Mouse (Mus musculus) adrenal gland (tissue): ENCODE data around the gene Dlgap5.

Experiments used
- intact Hi-C: fragments of 180-260 bp; cut with DNase I; formaldehyde crosslinking; loops from one replicate; pipeline ENCODE4 v1.15.1; 2025

The Dlgap5 gene

GRCm38 (mm10) chr14:47396165-47396652, 22.0 kb downstream of the Dlgap5 start:
- intact Hi-C loops, result loop anchor here (1.0 kb wide), 1 partner anchor 62 kb away; no protein-coding TSS in a partner anchor

DNA sequence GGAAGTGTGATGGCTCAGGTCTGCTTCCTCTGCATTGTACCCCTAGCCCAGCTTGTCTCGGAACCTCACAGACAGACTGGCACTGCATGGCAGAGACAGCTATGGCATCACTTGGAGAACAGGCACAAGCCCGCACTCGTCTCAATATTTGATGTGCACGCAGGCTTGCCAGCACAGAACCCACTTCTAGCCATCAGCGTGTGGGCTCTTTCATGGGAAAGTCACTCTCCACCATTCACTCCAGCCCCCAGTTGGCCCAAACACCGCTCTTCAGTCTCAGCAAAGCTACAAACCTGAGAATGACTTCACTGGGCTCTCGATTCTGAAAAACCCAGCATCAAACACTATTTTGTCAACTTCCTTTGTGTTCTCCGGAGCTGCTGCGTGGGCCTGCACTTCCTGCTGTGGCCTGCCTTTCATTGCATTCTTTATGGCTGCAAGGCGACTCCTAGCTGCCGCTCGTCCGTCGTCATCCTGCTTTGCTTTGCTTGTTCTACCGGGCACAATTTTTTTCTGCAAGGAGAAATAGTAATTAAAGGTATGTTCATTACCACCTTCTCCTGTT, 22.7 kb downstream of the Dlgap5 start:
- intact Hi-C loops, result loop anchor here (1.0 kb wide), 1 partner anchor 61 kb away; no protein-coding TSS in a partner anchor

- intact Hi-C loops, result no loop called here
Observed at GRCm38 (mm10) chr14:47395007-47395406, 23.2 kb downstream of the Dlgap5 start.

GRCm38 (mm10) chr14:47393354-47394094, 24.7 kb downstream of the Dlgap5 start:
- intact Hi-C loops, result no loop called here

DNA sequence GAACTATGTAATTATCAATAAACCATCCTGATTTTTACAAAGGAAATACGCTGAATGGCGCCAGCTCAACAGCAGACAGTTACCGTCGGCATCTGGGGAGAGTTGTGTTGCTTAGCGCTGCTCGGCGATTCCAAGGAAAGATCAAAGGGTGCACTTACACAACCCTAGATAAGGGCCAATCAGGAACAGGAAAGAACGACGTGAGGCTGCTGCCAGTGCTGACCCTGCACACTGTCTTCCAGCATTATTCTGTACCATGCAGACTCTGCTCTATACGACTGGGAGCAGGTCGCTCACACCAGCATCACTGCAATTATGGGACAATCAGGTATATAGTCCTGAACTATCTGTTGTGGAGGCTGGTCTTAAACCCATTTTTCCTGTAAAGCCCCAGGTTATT, 32.1 kb downstream of the Dlgap5 start:
- intact Hi-C loops, result no loop called here

DNA sequence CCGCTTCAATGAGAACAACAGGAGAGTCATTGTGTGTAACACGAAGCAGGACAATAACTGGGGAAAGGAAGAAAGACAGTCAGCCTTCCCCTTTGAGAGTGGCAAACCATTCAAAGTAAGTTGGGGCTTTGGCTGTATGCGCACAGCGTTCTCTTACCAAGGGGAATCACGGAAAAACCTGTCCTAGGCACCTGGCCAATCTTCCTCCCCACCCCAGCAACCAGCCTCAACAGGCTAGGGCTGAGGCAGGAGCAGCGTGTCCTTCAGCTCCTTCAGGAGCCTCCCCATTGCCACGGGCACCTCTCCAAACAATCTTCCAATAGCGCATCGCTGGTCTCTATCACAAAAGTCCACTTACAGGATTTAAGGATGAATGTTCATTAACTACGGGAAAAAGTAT, 33.6 kb downstream of the Dlgap5 start:
- intact Hi-C loops, result no loop called here

DNA sequence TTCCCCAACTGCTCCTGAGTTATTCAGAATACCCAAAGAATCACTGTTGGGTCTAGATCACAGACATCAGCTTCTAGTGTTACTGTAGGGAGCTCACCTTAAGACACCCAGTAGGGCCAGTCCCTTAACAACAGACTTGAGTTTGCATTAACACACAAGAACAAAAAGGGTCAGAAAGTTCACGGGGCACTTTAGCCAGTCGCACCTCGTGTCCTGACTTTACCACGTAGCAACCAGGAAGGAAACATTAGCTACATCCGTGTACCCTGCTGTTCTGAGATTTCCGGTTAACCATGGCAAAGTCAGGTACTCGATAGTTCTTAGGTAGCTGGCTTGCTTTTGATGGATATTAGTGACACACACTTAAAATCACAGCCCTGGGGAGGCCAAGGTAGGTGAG, 34.3 kb downstream of the Dlgap5 start:
- intact Hi-C loops, result no loop called here

- intact Hi-C loops, result no loop called here
Observed at GRCm38 (mm10) chr14:47378336-47378735, 39.9 kb downstream of the Dlgap5 start.

- intact Hi-C loops, result no loop called here
Observed at GRCm38 (mm10) chr14:47376526-47376925, 41.7 kb downstream of the Dlgap5 start.

GRCm38 (mm10) chr14:47373728-47374678, 44.2 kb downstream of the Dlgap5 start:
- intact Hi-C loops, result no loop called here

- intact Hi-C loops, result no loop called here
Observed at GRCm38 (mm10) chr14:47371689-47372088, 46.5 kb downstream of the Dlgap5 start.

- intact Hi-C loops, result no loop called here
Observed at GRCm38 (mm10) chr14:47370790-47371189, 47.4 kb downstream of the Dlgap5 start.

- intact Hi-C loops, result no loop called here
Observed at GRCm38 (mm10) chr14:47369741-47370140, 48.5 kb downstream of the Dlgap5 start.

GRCm38 (mm10) chr14:47367461-47367860, 50.7 kb downstream of the Dlgap5 start, which contains the start of gene Lgals3:
TSS of gene Lgals3 (plus strand) at chr14:47367751.
- intact Hi-C loops, result no loop called here

DNA sequence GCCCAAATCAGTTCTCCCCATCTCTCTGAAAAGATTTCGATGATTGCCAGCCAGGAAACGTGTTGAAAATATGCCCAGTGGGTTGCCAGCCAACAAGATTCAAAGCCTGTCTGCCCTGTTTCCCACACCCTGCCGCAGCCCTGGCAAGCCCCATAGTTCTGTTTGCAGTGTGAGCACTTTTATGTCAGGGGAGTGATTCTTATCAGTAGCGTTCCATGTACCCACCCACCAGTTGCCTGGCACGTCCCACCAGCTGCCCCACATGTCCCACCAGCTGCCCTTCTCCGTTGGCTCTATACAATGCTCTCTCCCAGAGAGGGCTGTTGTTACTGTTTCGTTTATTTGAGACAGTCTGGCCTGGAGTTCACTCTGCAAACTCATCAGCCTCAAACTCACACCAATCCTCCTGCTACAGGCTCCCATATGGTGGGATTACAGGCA, 51.3 kb downstream of the Dlgap5 start:
- intact Hi-C loops, result no loop called here

GRCm38 (mm10) chr14:47364742-47365449, 53.3 kb downstream of the Dlgap5 start:
- intact Hi-C loops, result no loop called here

GRCm38 (mm10) chr14:47361899-47362298, 56.3 kb downstream of the Dlgap5 start:
- intact Hi-C loops, result no loop called here

GRCm38 (mm10) chr14:47361418-47361817, 56.8 kb downstream of the Dlgap5 start:
- intact Hi-C loops, result no loop called here

- intact Hi-C loops, result no loop called here
Observed at GRCm38 (mm10) chr14:47359610-47360009, 58.6 kb downstream of the Dlgap5 start.

DNA sequence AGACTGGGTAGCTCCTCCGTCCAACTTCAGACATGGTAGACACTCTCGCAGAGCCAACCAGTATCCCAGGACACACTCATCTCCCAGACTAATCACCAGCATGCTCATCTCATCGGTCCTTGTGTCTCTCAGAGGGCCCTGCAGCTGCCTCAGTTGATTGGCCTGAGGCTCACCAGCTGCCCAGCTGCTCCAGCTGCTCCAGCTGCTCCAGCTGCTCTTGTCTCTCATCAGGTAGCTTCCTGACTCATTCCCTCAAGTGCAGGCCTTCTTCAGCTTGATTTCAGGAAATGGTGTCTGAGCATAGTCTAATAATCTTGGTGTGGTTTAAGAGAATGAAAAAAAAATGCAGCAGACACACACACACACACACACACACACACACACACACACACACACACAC, 61.6 kb downstream of the Dlgap5 start:
- intact Hi-C loops, result no loop called here

GRCm38 (mm10) chr14:47354948-47355347, 63.3 kb downstream of the Dlgap5 start:
- intact Hi-C loops, result no loop called here
